Mouse (Mus musculus) stomach, postnatal 0 days (tissue): ENCODE measurements at regions not wholly inside any gene's neighbourhood (a gene's known extent, or its start where the extent isn't known, plus 50 kb on each side); places are given as distances from the start of the nearest gene placed in this dataset.

Source experiments
- CTCF ChIP-seq: IDR thresholded peaks from 2 replicates; pipeline ENCODE4 v1.5.1; 2016; ENCODE audit warnings: antibody characterized with exemption, low read depth, mild to moderate bottlenecking, moderate library complexity
- EP300 ChIP-seq: optimal IDR thresholded peaks from 2 replicates; pipeline ENCODE3; 2016; ENCODE audit warnings: antibody characterized with exemption

- TF ChIP-seq CTCF (no peak), EP300 (no peak)
Measured at GRCm38 (mm10) chr14:95660862-95661261, 220.2 kb upstream of the 4921530L21Rik start.
